Mouse (Mus musculus): Measurements from ENCODE around the gene Mrpl55.

DNA sequence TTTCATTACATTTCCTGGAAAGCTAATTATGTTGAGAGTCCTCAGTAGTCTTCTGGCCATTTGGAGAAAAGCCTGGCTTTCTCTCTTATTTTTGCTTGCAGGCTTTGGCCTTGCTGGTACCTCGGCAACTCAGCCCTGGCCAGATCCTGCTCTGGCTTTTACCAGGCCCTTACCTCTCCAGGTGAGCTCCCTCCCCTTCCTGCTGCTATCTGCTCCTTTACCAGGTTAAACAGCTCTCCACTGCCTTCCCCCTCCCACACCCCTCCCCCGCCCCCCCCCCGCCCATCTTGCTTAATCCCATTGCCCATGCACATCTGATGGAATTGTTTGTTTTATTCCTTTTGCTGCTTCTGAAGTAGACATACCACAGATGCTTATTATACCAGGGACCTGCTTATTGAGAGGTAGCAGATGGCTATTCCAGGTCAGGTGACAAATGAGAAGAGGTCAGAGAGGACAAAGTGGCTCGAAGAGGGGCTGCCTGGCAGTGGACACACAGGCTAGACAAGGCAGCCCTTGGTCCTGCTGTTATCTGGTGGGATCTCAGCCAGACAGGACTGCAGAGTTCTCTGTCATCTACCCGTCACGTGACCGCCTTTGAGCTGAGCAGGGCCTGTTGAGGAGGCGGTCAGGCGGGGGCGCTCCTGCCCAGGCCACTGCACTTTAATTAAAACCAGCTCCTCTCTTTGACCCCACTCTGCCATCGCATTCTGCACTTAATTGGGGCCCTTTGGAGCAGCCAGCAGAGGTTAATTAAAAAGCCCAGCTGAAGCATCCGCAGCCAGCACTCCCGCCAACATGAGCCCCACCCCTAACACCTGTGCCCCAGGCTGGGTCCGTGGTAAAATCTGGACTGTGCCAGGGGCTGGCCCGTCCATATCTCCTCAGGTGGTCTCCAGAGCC is 36.5 kb downstream of the Mrpl55 start:
- TF ChIP-seq EP300 (IDR thresholded peaks at IDR 0.05) (peak; percentile 88), CTCF (IDR thresholded peaks at IDR 0.05) (peak; percentile 79)

Measured in lung, postnatal 0 days (tissue).